Mouse (Mus musculus): ENCODE data around the gene Chchd10. TPM values are rescaled to one million over a fixed set of nuclear protein-coding genes. Genes with fewer than 3 reads are reported as not detected.
"Not testable (repeated sequence)": the region's sequence is repeated elsewhere in the genome, so short reads cannot be mapped to it uniquely, and the experiment has no call there.

Chchd10 gene
- 1,000 to 10,000 TPM; 1,724 to 2,176 (median 1,900) TPM for total RNA-seq (2022)

DNA sequence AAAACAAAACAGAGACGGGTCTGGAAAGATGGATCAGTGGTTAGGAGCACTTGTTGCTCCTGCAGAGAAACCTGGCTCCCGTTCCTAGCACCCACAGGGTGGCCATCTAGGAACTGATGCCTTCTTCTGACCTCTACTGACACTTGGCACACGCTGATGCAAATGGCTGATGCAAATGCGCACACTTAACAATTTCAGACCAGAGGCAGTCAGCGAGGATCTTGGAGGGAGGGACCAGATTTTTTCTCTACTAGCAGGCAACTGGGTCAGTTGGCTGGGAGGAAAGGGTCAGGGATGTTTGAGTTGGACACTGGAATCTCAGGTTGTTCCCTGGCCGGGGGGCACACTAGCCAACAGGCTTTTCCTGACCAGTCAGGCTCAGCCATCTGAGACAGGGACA is at the start of gene Chchd10:
Gene Chchd10, plus strand, starts transcription at position 240 of the 400 bp plus-strand sequence.
- DNase-seq (ENCODE audit: low spot score) = no peak

DNA sequence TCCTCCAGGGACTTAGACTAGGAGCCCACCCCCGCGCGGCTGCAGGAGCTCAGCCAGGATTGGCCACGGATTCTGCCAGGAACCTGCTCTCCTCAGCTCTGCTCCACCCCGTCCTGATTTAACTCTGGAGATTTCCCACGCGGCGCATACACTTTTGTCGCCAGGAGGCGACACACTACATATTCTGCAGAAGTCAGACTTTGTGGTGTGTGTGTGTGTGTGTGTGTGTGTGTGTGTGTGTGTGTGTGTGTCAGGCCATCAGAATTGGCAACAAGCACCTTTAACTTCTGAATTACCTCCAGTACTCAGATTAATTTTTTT is 49.7 kb upstream of the Chchd10 start:
- peak; percentile 69 for DNase-seq (ENCODE audit: low spot score)

DNA sequence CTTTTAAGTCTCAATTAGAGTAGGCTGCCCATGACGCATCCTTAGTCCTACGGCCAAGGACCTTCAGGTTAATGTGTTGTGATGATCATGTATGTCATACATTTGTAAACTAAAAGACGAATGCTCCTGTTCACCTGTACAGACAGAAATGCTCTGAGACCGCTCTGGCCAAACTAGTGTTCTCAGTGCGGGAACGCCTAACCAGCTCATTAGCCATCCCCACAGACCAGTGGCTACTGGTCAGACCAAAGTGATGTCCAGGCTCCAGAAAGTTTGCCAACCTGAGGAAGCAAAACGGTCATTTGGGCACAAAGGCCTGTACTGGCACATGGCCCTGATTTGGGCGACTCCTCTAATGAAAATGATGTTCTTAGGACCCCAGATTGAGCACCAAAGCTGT is 48.2 kb upstream of the Chchd10 start:
- DNase-seq (ENCODE audit: low spot score) = no peak

DNA sequence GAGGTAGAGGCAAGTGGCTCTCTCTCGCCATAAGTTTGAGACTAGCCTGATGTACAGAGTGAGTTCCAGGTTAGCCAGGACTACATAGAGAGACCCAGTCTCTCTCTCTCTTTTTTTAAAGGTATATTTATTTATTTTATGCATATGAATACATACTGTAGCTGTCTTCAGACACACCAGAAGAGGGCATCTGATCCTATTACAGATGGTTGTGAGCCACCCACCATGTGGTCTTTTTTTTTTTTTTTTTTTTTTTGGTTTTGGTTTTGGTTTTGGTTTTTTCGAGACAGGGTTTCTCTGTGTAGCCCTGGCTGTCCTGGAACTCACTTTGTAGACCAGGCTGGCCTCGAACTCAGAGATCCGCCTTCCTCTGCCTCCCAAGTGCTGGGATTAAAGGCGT is 45.4 kb upstream of the Chchd10 start:
- DNase-seq (ENCODE audit: low spot score) = not testable (repeated sequence)

DNA sequence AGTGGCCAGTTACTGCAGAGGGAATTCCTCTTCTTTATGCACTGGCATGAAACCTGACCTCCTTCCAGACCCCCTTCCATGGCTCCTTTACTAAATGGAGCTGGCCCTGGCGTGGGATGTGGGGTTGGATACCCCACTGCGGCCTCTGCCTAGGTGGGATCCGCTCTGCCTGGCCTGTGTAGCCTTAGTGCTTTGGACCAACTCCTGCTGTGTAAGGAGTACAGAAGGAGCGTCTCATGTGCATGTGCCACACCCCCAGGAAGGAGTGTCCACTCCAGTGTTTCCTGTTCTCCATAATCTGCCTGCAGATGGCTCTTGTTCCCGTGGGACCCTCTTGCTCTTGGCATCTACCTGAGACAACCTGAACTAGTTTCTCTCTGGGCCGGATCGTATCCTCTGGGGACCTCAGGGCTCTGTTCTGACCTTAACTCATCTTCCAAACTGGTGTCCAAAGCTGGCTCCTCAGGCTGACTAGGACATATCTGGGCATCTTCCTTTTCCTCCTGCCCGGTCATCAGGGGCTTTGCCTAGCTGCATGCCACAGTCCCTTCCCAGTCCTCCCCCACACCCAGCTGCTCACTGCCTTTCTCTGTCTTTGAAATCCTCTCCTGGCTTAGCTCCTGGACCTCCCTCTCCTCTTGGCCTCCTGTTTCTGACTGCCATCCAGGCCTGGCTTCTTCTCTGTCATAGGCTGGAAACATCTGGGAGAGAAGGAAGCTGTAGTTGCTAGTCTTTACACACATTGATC is 43.4 kb upstream of the Chchd10 start:
- DNase-seq (ENCODE audit: low spot score) = no peak

DNA sequence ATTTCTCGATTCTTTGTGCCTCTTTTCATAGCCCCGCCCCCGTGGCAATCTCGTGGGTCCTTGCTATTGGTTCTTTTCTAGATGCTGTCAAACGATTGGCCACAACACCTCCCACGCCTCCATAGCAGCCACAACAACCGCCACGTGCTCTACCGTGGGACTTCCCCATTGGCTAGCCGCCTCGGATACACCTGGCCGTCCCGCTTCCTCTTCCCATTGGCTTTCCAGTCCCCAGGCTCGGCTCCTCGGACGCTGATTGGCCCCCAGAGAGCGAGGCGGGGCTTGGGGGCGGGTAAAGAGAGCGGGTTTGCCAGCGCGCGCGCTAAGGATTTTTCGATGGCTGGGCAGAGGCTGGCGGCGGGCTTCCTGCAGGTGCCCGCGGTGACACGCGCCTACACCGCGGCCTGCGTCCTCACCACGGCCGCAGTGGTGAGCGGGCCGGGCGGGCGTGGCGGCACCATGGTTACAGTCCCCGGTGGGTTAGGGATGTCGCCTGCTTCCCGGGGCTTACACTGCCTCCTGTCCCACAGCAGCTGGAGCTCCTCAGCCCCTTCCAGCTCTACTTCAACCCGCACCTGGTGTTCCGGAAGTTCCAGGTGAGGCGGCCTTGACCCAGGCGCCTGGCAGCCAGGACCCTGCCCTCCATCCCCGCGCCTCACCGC is 39.7 kb upstream of the Chchd10 start, which contains the start of gene Derl3:
Gene Derl3, plus strand, starts transcription at position 325 of the 662 bp plus-strand sequence.
- DNase-seq (ENCODE audit: low spot score) = peak; percentile 82

DNA sequence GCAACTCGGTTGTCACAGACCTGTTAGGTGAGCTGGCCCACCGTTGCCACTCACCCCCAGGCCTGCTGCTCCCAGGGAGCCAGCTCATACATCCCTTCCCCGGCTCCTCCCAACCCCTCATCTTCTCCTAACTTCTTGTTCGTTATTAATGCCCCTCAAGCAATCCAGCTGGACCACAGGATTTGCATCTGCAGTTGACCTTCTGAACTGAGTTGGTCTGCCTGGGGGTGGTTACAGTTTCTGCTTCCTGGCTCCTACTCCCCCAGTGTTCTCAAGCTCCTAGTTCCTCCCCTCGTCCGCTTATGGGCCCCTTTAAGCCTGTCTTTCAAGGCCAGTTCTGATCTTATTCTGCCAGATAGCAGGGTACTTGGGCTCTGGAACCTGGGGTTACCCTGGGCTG is 38.3 kb upstream of the Chchd10 start:
- DNase-seq (ENCODE audit: low spot score) = no peak

DNA sequence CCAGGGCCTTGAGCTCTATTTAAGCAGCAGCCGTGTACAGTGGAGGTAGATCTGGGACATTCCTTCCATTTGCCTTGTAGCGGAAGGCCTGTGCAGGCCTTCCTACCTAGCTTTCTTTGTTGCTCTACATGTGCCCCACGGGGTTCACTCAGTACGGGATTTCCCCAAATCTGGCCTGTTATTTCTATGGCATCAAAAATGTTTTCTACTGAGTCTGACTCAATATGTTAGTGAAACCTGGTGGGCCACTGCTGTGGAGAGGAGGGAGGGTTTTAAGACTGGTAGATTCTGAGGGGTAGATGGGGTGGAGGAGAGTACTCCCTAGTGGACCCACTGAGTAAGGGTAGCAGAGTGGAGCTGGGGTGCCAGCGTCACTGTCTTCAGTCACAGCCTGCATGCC is 37.2 kb upstream of the Chchd10 start:
- DNase-seq (ENCODE audit: low spot score) = no peak

DNA sequence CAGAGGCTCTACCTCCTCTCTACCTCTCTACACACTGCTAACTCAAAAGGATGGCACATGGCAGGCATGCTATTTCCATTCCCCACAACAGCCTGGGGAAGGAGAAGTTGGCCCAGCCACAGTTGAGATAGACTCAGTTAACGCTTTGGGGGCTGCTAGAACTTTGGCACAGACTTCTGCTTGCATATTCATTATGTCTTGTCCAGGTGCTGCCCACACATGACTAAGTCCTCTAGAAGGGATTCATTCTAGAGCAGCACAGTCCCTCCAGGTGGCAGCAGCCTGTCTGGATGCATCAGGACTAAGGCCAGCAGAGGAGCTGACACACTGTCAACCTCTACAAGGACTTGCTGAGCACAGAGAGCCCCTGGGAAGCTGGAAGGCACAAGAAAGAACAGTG is 36.7 kb upstream of the Chchd10 start:
- DNase-seq (ENCODE audit: low spot score) = no peak

DNA sequence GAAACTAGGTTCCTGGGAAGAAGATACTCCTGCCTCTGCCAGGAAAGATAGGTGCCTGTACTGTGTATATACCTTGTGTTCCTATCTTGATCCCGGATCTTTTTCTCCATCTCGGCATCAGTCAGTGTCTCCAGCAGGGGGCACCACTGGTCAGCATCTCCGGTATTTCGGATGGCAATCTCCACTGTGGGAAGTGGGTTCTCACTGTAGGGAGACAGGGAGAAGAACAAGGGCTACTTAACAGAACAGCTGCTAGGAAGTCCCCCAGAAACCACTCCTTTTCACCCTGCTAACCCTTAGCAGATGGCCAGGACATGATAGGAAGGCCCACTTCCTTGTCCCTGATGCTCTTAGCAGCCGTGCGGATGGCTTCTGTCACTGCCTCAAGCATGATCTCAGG is 35.6 kb upstream of the Chchd10 start:
- peak; percentile 55 for DNase-seq (ENCODE audit: low spot score)

DNA sequence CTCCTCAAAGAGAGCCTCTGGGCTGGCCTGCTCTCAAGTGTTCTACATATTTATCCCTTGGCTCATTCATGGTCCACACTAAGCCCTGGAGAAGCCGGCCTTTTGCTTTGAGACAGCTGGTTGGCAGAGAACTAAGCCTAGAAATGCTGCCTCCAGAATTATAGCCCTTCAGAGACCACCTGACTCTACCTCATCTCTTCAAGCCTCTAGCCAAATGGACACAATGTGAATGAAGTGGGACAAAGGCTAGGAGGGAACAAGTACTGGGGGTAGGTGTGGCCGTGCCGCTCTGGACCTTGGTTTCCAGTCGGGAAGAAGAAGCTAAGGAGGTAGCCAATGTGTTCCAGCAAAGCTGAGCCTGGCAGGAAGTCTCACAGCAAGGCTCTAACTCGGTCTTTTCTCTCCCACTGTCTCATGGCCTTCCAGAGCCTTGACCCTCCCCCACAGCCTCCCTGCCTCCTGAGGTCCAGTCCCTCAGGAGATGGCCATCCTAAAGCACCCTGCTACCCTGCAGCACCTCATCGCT is 34.8 kb upstream of the Chchd10 start:
- DNase-seq (ENCODE audit: low spot score) = no peak

DNA sequence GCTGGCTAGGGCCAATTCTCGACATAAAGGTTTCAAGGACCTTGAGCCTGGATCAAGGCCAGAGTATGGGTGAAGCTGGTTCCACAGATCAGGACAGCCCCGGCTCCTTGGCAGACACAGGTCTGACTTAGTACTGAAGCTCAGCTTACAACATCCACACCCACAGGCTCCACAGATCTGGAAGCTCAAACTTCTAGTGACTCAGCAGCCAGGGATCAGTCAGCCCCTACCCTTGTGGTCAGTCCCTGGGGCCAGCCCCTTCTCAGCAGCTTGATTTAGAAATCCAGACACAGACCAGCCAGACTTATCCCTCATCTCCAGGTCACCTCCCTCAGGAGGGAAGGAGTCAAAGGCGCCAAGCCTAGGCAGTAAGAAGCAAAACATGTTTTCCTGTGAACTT is 34.1 kb upstream of the Chchd10 start:
- DNase-seq (ENCODE audit: low spot score) = peak; percentile 76

DNA sequence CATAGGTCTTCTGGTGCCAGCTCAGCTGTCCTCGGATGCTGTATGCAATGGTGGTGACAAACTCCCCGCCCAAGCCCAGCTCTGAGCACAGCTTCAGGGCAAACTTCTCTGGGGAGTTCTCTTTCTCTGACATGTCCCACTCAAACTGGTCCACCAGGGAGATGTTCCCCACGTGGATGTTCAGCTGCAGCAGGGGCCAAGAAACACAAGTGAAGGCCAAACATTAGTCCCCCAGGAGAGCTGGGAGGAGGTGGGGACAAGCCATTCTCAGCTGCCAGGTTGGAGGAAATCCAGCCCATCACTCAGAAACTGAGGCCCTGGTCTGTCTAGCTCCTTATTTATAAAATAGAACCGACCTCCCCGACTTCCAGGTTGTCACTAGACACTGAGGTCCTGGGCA is 28.5 kb upstream of the Chchd10 start:
- DNase-seq (ENCODE audit: low spot score) = no peak

DNA sequence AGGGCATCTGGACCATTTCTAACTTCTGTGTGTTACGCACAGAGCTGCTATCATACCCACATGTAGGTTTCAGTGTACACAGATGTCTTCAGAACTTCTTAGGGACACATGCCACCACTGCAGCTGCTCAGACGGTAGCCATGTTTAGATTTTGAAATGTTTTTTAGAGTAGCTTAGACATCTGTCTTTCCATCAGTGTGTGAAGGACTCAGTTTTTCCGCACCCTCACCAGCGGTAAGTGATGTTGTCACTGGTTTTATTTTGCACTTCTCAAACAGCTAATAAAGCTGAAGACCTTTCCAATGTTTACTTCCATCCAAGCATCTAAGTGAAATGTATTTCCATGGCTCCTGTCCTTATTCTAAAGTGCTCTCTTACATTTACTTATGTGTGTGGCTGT is 26.0 kb upstream of the Chchd10 start:
- DNase-seq (ENCODE audit: low spot score) = no peak

DNA sequence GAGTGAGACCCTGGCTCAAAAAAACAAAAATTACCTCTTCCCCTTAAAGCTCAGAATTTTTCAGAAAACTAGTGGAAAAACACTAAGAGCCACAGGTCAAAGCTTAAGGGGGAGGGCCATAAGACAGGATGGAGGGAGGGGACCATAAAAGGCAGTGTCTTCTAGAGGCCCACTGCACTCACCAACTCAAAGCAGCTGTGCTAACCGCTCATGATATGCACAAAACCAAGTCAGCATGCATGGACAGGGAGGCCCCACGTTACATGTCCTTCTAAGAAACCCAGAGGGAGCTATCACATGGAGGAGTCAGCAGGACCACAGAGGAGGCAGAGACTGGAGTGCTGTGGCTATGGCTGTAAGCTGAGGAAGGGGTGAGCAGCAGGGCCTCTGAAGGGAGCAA is 22.2 kb upstream of the Chchd10 start:
- DNase-seq (ENCODE audit: low spot score) = no peak

DNA sequence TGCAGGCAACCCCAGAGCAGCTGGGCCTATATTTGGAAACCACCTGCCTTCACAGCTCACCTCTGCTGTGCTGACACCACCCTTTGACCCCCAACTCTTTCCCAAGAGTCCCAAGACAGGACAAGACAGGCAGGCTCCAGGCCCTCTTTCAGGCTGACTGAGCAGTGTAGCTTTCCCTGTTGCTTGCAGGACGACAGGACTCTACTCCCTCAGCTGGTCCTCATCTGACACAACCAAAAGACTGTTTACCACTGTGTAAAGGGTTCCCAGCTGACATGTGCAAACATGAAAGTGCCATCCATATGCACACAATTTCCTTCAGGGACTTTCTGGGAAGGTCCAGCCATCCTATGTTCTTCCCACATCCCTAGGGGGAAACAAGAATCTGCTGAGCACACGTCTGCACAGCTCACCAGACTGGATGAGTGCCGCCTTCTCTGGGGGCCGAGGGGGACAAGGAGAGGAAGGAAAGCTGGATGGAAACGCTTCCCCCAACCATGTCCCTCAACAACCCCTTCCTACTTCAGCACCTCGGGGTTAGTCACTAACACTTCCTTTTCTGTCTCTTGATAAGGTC is 19.8 kb upstream of the Chchd10 start:
- no peak for DNase-seq (ENCODE audit: low spot score)

DNA sequence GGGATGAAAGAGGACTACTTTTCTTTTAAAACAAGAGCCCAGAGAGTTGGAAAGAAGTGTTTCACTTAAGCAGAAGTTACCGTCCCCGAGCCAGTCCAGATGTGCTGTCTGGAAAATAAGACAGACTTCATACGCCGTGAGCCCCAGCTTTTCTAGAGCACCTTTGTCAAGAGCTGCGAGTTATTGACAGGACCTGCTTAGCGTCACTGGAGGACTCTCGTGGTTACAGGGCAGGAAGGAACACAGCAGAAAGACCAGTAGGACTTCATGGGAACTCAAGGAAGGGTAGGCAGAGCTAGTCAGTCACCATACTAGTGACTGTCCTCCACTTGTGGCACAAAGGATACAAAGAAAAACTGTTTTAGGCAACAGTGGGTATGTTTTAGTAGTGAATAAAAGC is 17.4 kb upstream of the Chchd10 start:
- no peak for DNase-seq (ENCODE audit: low spot score)

DNA sequence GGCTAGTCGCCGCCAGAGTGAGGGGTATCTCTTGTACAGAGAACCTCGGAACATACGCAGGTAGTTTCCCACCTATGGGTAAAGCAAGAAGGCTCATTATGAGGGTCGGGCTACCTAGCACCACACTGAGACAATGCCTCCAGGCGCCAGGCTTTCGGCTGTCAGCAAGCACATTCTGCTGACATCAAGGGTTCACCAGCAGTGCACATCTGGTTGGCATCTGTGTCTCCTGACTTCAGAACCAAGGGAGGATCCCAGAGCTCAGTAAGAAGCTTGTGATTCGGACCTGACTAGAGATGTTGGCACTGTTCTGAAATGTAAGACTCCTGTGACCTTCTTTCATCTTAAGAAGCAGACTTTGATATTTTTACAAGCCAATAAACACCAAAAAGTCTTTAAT is 16.1 kb upstream of the Chchd10 start:
- no peak for DNase-seq (ENCODE audit: low spot score)

DNA sequence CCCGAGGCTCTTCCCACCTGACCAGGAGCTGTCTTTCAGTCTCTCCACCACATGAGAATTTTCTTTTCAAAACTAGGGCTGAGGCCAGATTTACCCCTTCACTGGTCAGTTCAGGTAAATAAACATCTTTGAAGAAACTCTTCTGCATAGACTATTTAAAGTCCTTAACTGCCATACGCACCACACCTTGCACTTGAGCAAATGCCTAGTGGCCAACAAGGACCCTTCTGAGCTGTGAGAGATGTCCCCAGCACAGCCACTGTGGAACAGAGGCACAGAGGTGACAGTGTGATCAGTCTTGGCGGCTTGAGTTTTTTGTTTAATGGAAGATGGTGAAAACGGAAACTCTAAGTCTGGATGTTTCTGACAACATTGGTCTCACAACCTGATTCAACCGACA is 13.9 kb upstream of the Chchd10 start:
- no peak for DNase-seq (ENCODE audit: low spot score)

DNA sequence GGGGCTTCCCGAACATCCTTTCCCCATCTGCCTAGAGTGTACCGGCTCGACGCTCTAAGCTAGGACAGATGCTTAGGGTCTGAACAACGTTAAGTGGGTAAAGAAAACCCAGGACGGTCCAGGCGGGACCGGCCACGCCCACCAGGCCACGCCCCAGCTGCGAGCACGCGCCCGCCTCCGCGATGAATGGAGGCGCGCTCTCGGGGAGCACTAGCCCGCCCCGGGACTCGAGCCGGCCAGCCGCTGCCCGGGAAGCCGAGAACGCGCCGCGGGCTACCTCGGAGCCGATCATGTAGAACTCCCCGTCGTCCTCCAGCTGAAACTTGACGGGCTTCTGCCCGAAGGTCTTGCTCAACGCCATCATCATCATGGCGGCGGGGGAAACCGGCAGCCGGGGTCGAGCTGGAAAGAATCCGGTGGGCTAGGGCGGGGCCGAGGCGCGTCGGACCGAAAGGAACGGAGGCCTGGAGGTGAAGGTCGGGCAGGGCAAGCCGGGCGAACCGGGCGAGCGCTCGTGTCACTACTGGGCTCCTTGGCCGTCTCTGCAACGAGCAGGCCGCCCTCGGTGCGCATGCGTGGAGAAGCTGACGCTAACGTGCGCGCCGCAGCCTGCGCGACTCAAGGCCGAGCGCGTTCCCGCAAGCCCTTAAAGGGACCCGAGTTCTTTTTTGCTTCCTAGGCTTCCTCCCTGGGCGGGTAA is 11.8 kb upstream of the Chchd10 start, which contains the start of gene Smarcb1:
Gene Smarcb1, minus strand, starts transcription at position 592 of the 700 bp plus-strand sequence.
- peak; percentile 96 for DNase-seq (ENCODE audit: low spot score)

DNA sequence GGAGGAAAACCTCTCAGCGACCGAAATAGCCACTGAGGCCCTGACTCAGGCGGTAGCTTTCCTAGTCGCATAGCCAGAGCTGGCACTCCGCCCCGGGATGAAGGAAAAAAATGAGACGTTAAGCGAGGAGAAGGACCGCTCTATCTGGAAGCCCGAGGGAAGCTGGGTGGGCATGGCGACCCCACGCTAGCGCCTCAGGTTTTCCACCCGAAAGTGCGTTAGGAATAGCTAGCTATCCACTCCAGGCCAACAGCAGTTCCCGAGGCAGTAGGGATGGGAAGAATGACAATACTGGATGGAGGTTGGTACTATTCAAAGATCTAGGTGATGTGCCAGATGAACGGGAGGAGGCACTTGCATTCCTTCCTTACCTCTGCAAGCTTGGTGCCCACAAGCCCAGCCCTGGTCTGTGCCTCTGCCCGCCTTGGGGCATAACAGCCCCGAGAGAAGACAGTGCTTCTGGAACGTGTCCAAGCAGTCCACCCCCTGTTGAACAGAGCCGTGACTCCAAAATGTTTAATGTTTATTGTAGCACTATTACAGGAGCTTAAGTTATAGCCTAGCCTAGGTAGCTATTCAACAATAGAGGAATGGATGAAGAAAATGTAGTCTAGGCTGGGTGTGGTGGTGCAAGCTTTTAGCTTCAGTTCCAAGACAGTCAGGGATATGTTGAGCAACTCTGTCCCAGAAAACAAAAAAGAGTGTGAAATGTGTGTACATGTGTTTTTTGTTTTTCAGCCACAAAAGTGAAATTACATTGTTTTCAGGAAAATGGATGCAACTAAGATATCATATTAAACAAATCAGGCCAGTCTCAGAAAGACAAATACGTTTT is 11.0 kb upstream of the Chchd10 start:
- no peak for DNase-seq (ENCODE audit: low spot score)

Data from heart, adult 8-10 months (tissue).